Comparison of ENCODE assay signal across 21 mouse cellular contexts in genomic region chr16:5010371-5010935, GRCm38 (mm10). TPM values are rescaled to one million over a fixed set of nuclear protein-coding genes. Genes with fewer than 3 reads are reported as not detected.
DNase-seq lines count a peak whose midpoint lies in the region; ATAC-seq and TF ChIP-seq lines count a peak whose summit lies in the region.
"Had no signal": no experiment of that assay in that cellular context is flagged by ENCODE, and none has a peak within 500 bp of the region (broad histone marks: within the 10 kb centered on the region; RNA-seq: fewer than 3 reads in every experiment).

No protein-coding gene starts in this region.

- WGBS in heart, embryonic 12.5 days = 83% methylated on average over 10 of the region's 10 CpGs
- 92% methylated on average over 10 of the region's 10 CpGs for WGBS in spleen, adult 2 months
- WGBS in liver, embryonic 15.5 days (ENCODE audit: insufficient replicate concordance) = 80% methylated on average over 10 of the region's 10 CpGs

- H3K4me1 ChIP-seq in heart, embryonic 12.5 days (replicated peaks) = peaks cover 26% of the 10 kb centered on the region
- peaks cover 16% of the 10 kb centered on the region for H3K4me1 ChIP-seq in spleen, adult 2 months (ENCODE audit: control insufficient read depth, insufficient read depth, insufficient read length)
- peaks cover 56% of the 10 kb centered on the region for H3K4me1 ChIP-seq in liver, embryonic 15.5 days (replicated peaks)

- DNase-seq in heart, adult 9 months (ENCODE audit: low spot score in 2 of 2) = peak; percentile 19 to 24
- no peak for DNase-seq in spleen, adult 2 months (ENCODE audit: low read depth in 1 of 2, low spot score in 2 of 2)
- no peak for DNase-seq in spleen, postnatal 4 days (ENCODE audit: low spot score in 2 of 2)
- DNase-seq in kidney, postnatal 4 days = no peak
- no peak for DNase-seq in left cerebral cortex, adult 11 months (ENCODE audit: low spot score)
- DNase-seq: adrenal gland, postnatal 36 days; cerebellum, postnatal 14 days; gastrocnemius, postnatal 25 days; kidney, adult 2 months; kidney, postnatal 36 days; midbrain, embryonic 14.5 days; thymus, postnatal 25 days had no signal

- no peak overlapping the region for H3K9ac ChIP-seq in heart, embryonic 12.5 days
- no peak overlapping the region for H3K9ac ChIP-seq in liver, embryonic 15.5 days
- H3K9ac ChIP-seq: limb, embryonic 12.5 days; lung, embryonic 15.5 days had no signal

- H3K4me3 ChIP-seq in heart, embryonic 12.5 days = no peak overlapping the region
- no peak overlapping the region for H3K4me3 ChIP-seq in spleen, adult 2 months (ENCODE audit: extremely low read depth, insufficient read depth, insufficient read length)
- H3K4me3 ChIP-seq in liver, embryonic 15.5 days (replicated peaks) = no peak overlapping the region
- H3K4me3 ChIP-seq: heart, embryonic 10.5 days; limb, embryonic 12.5 days; lung, embryonic 15.5 days had no signal

- peaks cover 25% of the 10 kb centered on the region for H3K36me3 ChIP-seq in heart, embryonic 12.5 days
- peaks cover 4% of the 10 kb centered on the region for H3K36me3 ChIP-seq in spleen, adult 2 months (ENCODE audit: control insufficient read depth, insufficient read depth, low read length)
- H3K36me3 ChIP-seq in liver, embryonic 15.5 days (replicated peaks) = peaks cover 17% of the 10 kb centered on the region

- H3K27ac ChIP-seq in heart, embryonic 12.5 days (ENCODE audit: poor library complexity, severe bottlenecking) = no peak overlapping the region
- H3K27ac ChIP-seq in spleen, adult 2 months (ENCODE audit: insufficient read depth, low read length) = peak overlapping the region; percentile 83
- H3K27ac ChIP-seq in liver, embryonic 15.5 days (replicated peaks) = no peak overlapping the region
- H3K27ac ChIP-seq: heart, embryonic 10.5 days; limb, embryonic 12.5 days; lung, embryonic 15.5 days; stomach, postnatal 0 days had no signal

- no peak for TF ChIP-seq CTCF in spleen, adult 2 months (IDR thresholded peaks at IDR 0.05; ENCODE audit: extremely low read depth, insufficient read depth, insufficient read length, insufficient replicate concordance)

- no peak overlapping the region for H3K4me2 ChIP-seq in heart, embryonic 12.5 days
- peak overlapping the region; percentile 13; the same call in 1 of the 2 replicates for H3K4me2 ChIP-seq in liver, embryonic 15.5 days
- H3K4me2 ChIP-seq: limb, embryonic 12.5 days; lung, embryonic 15.5 days had no signal

- no peaks in the 10 kb centered on the region for H3K9me3 ChIP-seq in heart, embryonic 12.5 days (replicated peaks)
- no peaks in the 10 kb centered on the region for H3K9me3 ChIP-seq in liver, embryonic 15.5 days (replicated peaks)
- H3K9me3 ChIP-seq: heart, embryonic 10.5 days; limb, embryonic 12.5 days; lung, embryonic 15.5 days had no signal

- ATAC-seq in heart, embryonic 12.5 days (ENCODE audit: insufficient number of reproducible peaks, low FRiP score) = no peak
- no peak for ATAC-seq in liver, embryonic 15.5 days (ENCODE audit: insufficient read depth)
- ATAC-seq: activated CD4-positive, CD25-positive, alpha-beta regulatory T cell, adult 4 months; Patski had no signal

- H3K27me3 ChIP-seq in heart, embryonic 12.5 days (replicated peaks) = no peaks in the 10 kb centered on the region
- no peaks in the 10 kb centered on the region for H3K27me3 ChIP-seq in spleen, adult 2 months (ENCODE audit: control insufficient read depth, insufficient read depth, low read length)
- H3K27me3 ChIP-seq in liver, embryonic 15.5 days = peaks cover 10% of the 10 kb centered on the region; the same call in 1 of the 2 replicates
- H3K27me3 ChIP-seq: limb, embryonic 12.5 days; lung, embryonic 15.5 days; Patski had no signal

- no peak for TF ChIP-seq POLR2A in spleen, adult 2 months (IDR thresholded peaks at IDR 0.05; ENCODE audit: low read depth, low read length)

RNA-seq across cellular contexts. Expression of gene Rogdi, which starts 2.9 kb away (rescaled TPM):
- polyA plus RNA-seq in heart, embryonic 12.5 days (2016; fragmentation: Nextera tagmentation; extraction: Ambion mirVana) = 44.1 and 48.3 TPM in 2 replicates
- 229 and 300 TPM in 2 replicates for polyA plus RNA-seq in spleen, adult 2 months (2012; rRNA removed)
- polyA plus RNA-seq in liver, embryonic 15.5 days (2015; fragmentation: Nextera tagmentation; extraction: Ambion mirVana) = 65.2 and 78.7 TPM in 2 replicates

RNA-seq across cellular contexts. Expression of gene Smim22, which starts 3.4 kb away (rescaled TPM):
- polyA plus RNA-seq in heart, embryonic 12.5 days (2016; fragmentation: Nextera tagmentation; extraction: Ambion mirVana) = 2.0 and 3.7 TPM in 2 replicates
- polyA plus RNA-seq in spleen, adult 2 months (2012; rRNA removed) = 1.4 and 1.8 TPM in 2 replicates
- 7.5 and 9.1 TPM in 2 replicates for polyA plus RNA-seq in liver, embryonic 15.5 days (2015; fragmentation: Nextera tagmentation; extraction: Ambion mirVana)
- polyA plus RNA-seq: activated CD4-positive, CD25-positive, alpha-beta regulatory T cell, adult 4 months; midbrain, embryonic 14.5 days; Patski had no signal

RNA-seq across cellular contexts. Expression of gene Sept12, which starts 12.8 kb away (rescaled TPM):
- not detected in 2 replicates for polyA plus RNA-seq in heart, embryonic 12.5 days (2016; fragmentation: Nextera tagmentation; extraction: Ambion mirVana)
- polyA plus RNA-seq in spleen, adult 2 months (2012; rRNA removed) = not detected in 2 replicates
- polyA plus RNA-seq in liver, embryonic 15.5 days (2015; fragmentation: Nextera tagmentation; extraction: Ambion mirVana) = not detected in 2 replicates
- polyA plus RNA-seq: activated CD4-positive, CD25-positive, alpha-beta regulatory T cell, adult 4 months; forebrain, embryonic 11.5 days; heart, embryonic 10.5 days; kidney, adult 2 months; midbrain, embryonic 14.5 days; stomach, postnatal 0 days had no signal

RNA-seq across cellular contexts. Expression of gene Glyr1, which starts 39.2 kb away (rescaled TPM):
- 111 and 114 TPM in 2 replicates for polyA plus RNA-seq in heart, embryonic 12.5 days (2016; fragmentation: Nextera tagmentation; extraction: Ambion mirVana)
- 43.9 and 45.5 TPM in 2 replicates for polyA plus RNA-seq in spleen, adult 2 months (2012; rRNA removed)
- 41.6 and 46.0 TPM in 2 replicates for polyA plus RNA-seq in liver, embryonic 15.5 days (2015; fragmentation: Nextera tagmentation; extraction: Ambion mirVana)

RNA-seq across cellular contexts. Expression of gene Ubn1, which starts 39.4 kb away (rescaled TPM):
- polyA plus RNA-seq in heart, embryonic 12.5 days (2016; fragmentation: Nextera tagmentation; extraction: Ambion mirVana) = 16.3 and 16.7 TPM in 2 replicates
- 31.2 and 40.3 TPM in 2 replicates for polyA plus RNA-seq in spleen, adult 2 months (2012; rRNA removed)
- 8.5 and 9.5 TPM in 2 replicates for polyA plus RNA-seq in liver, embryonic 15.5 days (2015; fragmentation: Nextera tagmentation; extraction: Ambion mirVana)

Comparison
In these comparisons a context has a peak if more than half of its experiments do, and no peak if none do; other contexts are left out.
1. DNase-seq: peak in heart, adult 9 months (2 of 2); none in spleen, adult 2 months (0 of 2), spleen, postnatal 4 days (0 of 2), kidney, postnatal 4 days (0 of 2) and left cerebral cortex, adult 11 months (single experiment).